Mouse (Mus musculus) splenic B cell, adult 2 months (primary cell): Measurements from ENCODE around the gene Sost.

Experiments
- DNase-seq: peaks from one replicate; pipeline ENCODE4 v3.0.0-alpha.2; 2011; ENCODE audit warnings: low read depth, low spot score
- H3K27me3 ChIP-seq: 2 replicates; pipeline ENCODE4 v1.6.1; 2012; ENCODE audit warnings: mild to moderate bottlenecking, low read length, moderate library complexity, mixed read lengths; ENCODE audit not compliant: control insufficient read depth, poor library complexity, insufficient read depth, severe bottlenecking
- H3K36me3 ChIP-seq: 2 replicates; pipeline ENCODE4 v1.6.1; 2012; ENCODE audit warnings: mild to moderate bottlenecking, low read length, moderate library complexity, mixed read lengths; ENCODE audit not compliant: control insufficient read depth, poor library complexity, insufficient read depth, severe bottlenecking

Sost gene

GRCm38 (mm10) chr11:101972651-101973050 is 5.8 kb upstream of the Sost start:
- H3K36me3 ChIP-seq, result peaks cover 4% of the 10 kb centered on the region; the same call in 1 of the 2 replicates
- DNase-seq, result no peak
- H3K27me3 ChIP-seq, result no peaks in the 10 kb centered on the region

DNA sequence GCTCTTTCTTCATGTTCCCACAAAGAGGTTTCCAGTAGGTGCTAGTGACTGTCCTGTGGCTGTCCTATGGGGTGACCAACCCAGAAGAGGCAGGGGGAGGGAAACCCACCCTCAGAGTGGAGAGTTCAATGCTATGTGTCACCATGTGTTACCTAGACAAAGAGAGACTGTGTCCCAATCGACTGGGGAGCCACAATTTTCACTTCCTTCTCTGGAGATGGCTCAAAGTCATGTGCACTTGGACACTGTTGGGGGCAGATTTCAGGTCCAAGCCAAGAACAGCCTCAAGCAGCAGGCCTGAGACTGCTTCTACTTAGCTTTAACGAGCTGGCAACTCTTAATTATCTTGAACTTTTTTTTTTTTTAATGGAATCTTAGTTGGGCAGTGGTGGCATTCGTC is 5.3 kb upstream of the Sost start:
- no peak for DNase-seq

GRCm38 (mm10) chr11:101971410-101971809 is 4.6 kb upstream of the Sost start:
- DNase-seq, result peak; percentile 77
- Histone ChIP-seq H3K36me3 (peaks cover 4% of the 10 kb centered on the region; the same call in 1 of the 2 replicates), H3K27me3 (no peaks in the 10 kb centered on the region)

More for the DNA sequence above, 5.3 kb upstream of the Sost start:
- Histone ChIP-seq H3K27me3 (no peaks in the 10 kb centered on the region), H3K36me3 (peaks cover 4% of the 10 kb centered on the region; the same call in 1 of the 2 replicates)

- H3K27me3 ChIP-seq, result no peaks in the 10 kb centered on the region
- H3K36me3 ChIP-seq, result peaks cover 4% of the 10 kb centered on the region; the same call in 1 of the 2 replicates
- DNase-seq, result no peak
These were observed 3.0 kb upstream of the Sost start for GRCm38 (mm10) chr11:101969835-101970234.

GRCm38 (mm10) chr11:101968791-101969190 is 2.0 kb upstream of the Sost start:
- peaks cover 4% of the 10 kb centered on the region; the same call in 1 of the 2 replicates for H3K36me3 ChIP-seq
- H3K27me3 ChIP-seq, result no peaks in the 10 kb centered on the region
- DNase-seq, result peak; percentile 93

- no peaks in the 10 kb centered on the region for H3K27me3 ChIP-seq
- peaks cover 1% of the 10 kb centered on the region; the same call in 1 of the 2 replicates for H3K36me3 ChIP-seq
- no peak for DNase-seq
These were observed 1.5 kb upstream of the Sost start for GRCm38 (mm10) chr11:101968311-101968710.

DNA sequence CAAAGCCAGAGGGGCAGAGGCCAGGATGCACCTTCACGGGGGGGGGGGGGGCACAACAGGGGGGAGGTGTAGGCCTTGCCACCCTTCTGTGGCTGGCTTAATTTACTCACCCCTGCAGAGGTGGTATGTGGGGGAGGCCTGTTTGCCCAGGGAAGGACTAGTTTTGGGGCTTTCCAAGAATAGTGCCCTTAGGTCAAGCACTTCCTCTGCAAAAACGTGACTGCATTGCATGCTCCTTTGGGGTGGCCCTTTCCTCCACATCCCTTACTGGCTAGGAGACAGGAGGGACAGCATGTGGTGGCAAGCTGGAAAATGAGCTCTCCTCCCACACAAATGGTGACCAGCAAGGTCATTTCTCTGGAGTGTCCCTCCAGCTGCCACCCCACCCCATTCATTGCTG is 1.3 kb downstream of the Sost start:
- no peaks in the 10 kb centered on the region for H3K36me3 ChIP-seq
- H3K27me3 ChIP-seq, result no peaks in the 10 kb centered on the region

DNA sequence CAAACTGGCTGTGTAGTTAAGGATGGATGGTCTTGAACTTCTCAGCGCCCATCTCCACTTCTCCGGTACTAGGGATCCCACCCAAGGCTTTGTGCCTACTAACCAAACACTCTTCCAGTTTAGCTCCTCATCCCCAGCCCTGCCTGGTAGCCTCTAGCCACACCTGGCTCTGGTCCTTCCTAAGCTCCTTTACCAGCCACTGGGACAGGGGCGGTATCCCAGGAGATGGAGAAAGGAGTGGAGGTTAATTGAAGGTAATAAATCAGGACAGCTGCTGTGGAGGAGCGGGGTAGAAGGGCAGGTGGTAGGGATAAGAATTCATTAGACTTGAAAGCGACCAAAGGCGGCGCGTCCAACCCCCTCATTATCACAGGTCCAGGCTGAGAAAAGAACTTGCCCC is 2.2 kb downstream of the Sost start:
- no peak for DNase-seq
- no peaks in the 10 kb centered on the region for H3K36me3 ChIP-seq

More for the DNA sequence above, 1.3 kb downstream of the Sost start:
- DNase-seq, result peak; percentile 55

GRCm38 (mm10) chr11:101963473-101964291 is 3.1 kb downstream of the Sost start:
- DNase-seq, result peak; percentile 47

More for the DNA sequence above, 2.2 kb downstream of the Sost start:
- H3K27me3 ChIP-seq, result no peaks in the 10 kb centered on the region

GRCm38 (mm10) chr11:101963043-101963442 is 3.8 kb downstream of the Sost start:
- no peak for DNase-seq
- Histone ChIP-seq H3K27me3 (no peaks in the 10 kb centered on the region), H3K36me3 (no peaks in the 10 kb centered on the region)

More at GRCm38 (mm10) chr11:101963473-101964291, 3.1 kb downstream of the Sost start:
- no peaks in the 10 kb centered on the region for H3K36me3 ChIP-seq
- H3K27me3 ChIP-seq, result no peaks in the 10 kb centered on the region

GRCm38 (mm10) chr11:101957476-101957875 is 9.3 kb downstream of the Sost start:
- Histone ChIP-seq H3K27me3 (no peaks in the 10 kb centered on the region), H3K36me3 (no peaks in the 10 kb centered on the region)
- DNase-seq, result no peak

DNA sequence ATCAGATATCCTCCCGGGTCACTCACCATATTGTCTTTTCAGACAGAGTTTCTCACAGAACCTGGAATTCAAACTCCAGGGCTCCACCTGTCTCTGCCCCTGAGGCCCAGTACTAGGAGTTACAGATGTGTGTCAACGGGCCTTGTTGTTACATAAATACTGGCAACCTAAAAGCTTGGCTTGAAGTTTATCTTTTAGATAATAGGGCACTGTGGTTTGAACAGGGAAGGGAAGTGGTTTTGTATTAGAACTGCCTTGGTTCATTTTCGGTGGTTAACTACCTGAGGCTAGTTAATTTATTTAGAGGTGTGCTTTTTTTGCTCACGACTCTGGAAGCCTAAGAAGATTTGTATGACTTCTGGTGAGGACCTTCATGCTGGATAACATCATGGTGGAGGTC is 13.4 kb downstream of the Sost start:
- no peaks in the 10 kb centered on the region for H3K27me3 ChIP-seq
- H3K36me3 ChIP-seq, result no peaks in the 10 kb centered on the region
- DNase-seq, result no peak

- Histone ChIP-seq H3K36me3 (no peaks in the 10 kb centered on the region), H3K27me3 (no peaks in the 10 kb centered on the region)
- DNase-seq, result peak; percentile 73
These were observed 14.1 kb downstream of the Sost start for GRCm38 (mm10) chr11:101952541-101953341.

DNA sequence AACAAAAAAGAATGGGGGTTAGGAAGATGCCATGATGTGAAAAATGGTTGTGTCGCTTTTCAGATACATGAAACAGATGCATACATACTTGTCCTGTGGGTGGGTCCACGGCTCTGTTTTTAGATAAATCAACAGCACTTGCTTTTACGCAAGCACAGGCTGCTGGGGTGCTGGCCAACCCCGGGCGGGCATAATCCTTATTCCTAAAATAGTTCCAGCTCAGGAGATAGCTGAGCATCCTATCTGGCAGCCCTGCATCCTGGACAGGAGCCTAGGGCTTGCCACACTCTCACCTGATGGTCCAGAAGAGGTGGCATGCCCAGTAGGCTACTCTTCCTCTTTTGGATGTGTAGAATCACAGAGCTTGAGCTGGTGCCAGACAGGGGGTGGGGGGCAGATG is 16.8 kb downstream of the Sost start:
- no peaks in the 10 kb centered on the region for H3K36me3 ChIP-seq
- H3K27me3 ChIP-seq, result no peaks in the 10 kb centered on the region
- no peak for DNase-seq

DNA sequence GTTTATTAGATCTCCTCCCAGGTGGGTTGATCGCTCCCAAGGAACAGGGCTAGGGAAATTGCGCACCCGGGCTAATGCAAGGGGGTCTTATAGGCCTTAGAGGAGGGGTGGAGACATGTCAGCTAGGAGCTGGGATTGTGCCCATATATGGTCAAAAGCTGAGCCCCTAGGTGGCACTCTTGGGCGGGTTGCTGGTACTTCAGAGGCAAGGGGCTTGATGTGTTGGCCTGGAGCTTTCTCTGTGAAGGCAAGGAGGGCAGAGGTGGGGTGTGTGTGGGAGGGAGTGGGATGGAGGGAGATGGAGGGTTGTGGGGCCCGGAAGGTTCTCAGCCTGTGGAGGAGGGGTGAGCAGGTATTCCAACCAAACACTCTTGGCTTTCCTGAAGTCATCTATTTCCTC is 20.3 kb downstream of the Sost start:
- peak; percentile 41 for DNase-seq
- no peaks in the 10 kb centered on the region for H3K27me3 ChIP-seq
- no peaks in the 10 kb centered on the region for H3K36me3 ChIP-seq
